Mouse (Mus musculus): Measurements from ENCODE around the gene Lamtor1.

Lamtor1 gene

GRCm38 (mm10) chr7:101905561-101906286 lies at the start of gene Lamtor1:
TSS of gene Lamtor1 (plus strand) at chr7:101905904.
- DNase-seq (ENCODE audit: low spot score in 2 of 2), result peak; percentile 98 to 100

GRCm38 (mm10) chr7:101857094-101857493 lies 48.6 kb upstream of the Lamtor1 start, which contains the start of gene Folr2:
TSS of gene Folr2 (minus strand) at chr7:101857194.
- no peak for DNase-seq (ENCODE audit: low spot score in 2 of 2)

- no peak for DNase-seq (ENCODE audit: low spot score in 2 of 2)
These were observed 47.3 kb upstream of the Lamtor1 start for GRCm38 (mm10) chr7:101858362-101858761.

GRCm38 (mm10) chr7:101860978-101861377 lies 44.7 kb upstream of the Lamtor1 start:
- DNase-seq (ENCODE audit: low spot score in 2 of 2), result no peak

- DNase-seq (ENCODE audit: low spot score in 2 of 2), result no peak
These were observed 43.4 kb upstream of the Lamtor1 start for GRCm38 (mm10) chr7:101862291-101862690.

- DNase-seq (ENCODE audit: low spot score in 2 of 2), result no peak
These were observed 42.3 kb upstream of the Lamtor1 start, which contains the start of gene Anapc15 for GRCm38 (mm10) chr7:101863415-101863814. TSS of gene Anapc15 (plus strand) at chr7:101863715.

- DNase-seq (ENCODE audit: low spot score in 2 of 2), result no peak
These were observed 39.0 kb upstream of the Lamtor1 start for GRCm38 (mm10) chr7:101866491-101867265.

- no peak for DNase-seq (ENCODE audit: low spot score in 2 of 2)
These were observed 38.2 kb upstream of the Lamtor1 start for GRCm38 (mm10) chr7:101867482-101867881.

- no peak for DNase-seq (ENCODE audit: low spot score in 2 of 2)
These were observed 37.2 kb upstream of the Lamtor1 start for GRCm38 (mm10) chr7:101868241-101869162.

- no peak for DNase-seq (ENCODE audit: low spot score in 2 of 2)
These were observed 36.6 kb upstream of the Lamtor1 start for GRCm38 (mm10) chr7:101869163-101869500.

GRCm38 (mm10) chr7:101870629-101871028 lies 35.1 kb upstream of the Lamtor1 start, which contains the start of gene Folr1:
TSS of gene Folr1 (minus strand) at chr7:101870788.
- DNase-seq (ENCODE audit: low spot score in 2 of 2), result no peak

GRCm38 (mm10) chr7:101871296-101871695 lies 34.4 kb upstream of the Lamtor1 start:
- DNase-seq (ENCODE audit: low spot score in 2 of 2), result no peak

GRCm38 (mm10) chr7:101875978-101876377 lies 29.7 kb upstream of the Lamtor1 start:
- DNase-seq (ENCODE audit: low spot score in 2 of 2), result no peak

- DNase-seq (ENCODE audit: low spot score in 2 of 2), result no peak
These were observed 24.8 kb upstream of the Lamtor1 start for GRCm38 (mm10) chr7:101880855-101881254.

GRCm38 (mm10) chr7:101882413-101883154 lies 23.1 kb upstream of the Lamtor1 start:
- DNase-seq (ENCODE audit: low spot score in 2 of 2), result no peak

GRCm38 (mm10) chr7:101884160-101884559 lies 21.5 kb upstream of the Lamtor1 start:
- DNase-seq (ENCODE audit: low spot score in 2 of 2), result no peak

GRCm38 (mm10) chr7:101886274-101886673 lies 19.4 kb upstream of the Lamtor1 start:
- no peak for DNase-seq (ENCODE audit: low spot score in 2 of 2)

- no peak for DNase-seq (ENCODE audit: low spot score in 2 of 2)
These were observed 17.2 kb upstream of the Lamtor1 start for GRCm38 (mm10) chr7:101888460-101888859.

- DNase-seq (ENCODE audit: low spot score in 2 of 2), result no peak
These were observed 10.0 kb upstream of the Lamtor1 start for GRCm38 (mm10) chr7:101895695-101896094.

GRCm38 (mm10) chr7:101896104-101897066 lies 9.3 kb upstream of the Lamtor1 start:
- DNase-seq (ENCODE audit: low spot score in 2 of 2), result peak; percentile 93 to 97
